8 mouse cellular contexts compared by ENCODE assay signal in the genomic region with DNA sequence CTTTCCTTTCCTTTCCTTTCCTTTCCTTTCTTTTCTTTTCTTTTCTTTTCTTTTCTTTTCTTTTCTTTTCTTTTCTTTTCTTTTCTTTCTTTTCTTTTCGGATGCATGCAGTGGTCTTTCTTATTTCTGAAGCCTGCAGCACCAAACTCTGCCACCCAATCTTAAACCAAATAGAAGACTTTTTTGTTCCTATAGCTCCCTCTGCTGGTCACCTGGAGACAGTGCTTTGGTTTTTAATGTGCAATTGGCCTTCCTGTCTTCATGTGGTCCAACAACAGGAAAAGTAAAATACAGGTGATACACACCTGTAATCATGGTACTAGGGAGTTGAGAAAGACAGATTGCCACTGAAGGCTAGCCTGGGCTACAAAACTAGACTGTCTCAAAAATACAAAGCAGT.
A peak's percentile ranks its signal among the peaks of the same experiment; 100 is the strongest.
DNase-seq lines count a peak whose midpoint lies in the region; ATAC-seq lines count a peak whose summit lies in the region.

No protein-coding gene starts in this region.

- intact Hi-C loops in left cerebral cortex, postnatal 14 days (cut with DNase I): loop anchor here (2.0 to 5.0 kb wide), 2 partner anchors 105 to 394 kb away; no protein-coding TSS in a partner anchor

- DNase-seq in adrenal gland, postnatal 14 days: peak; percentile 45
- no peak for DNase-seq in adrenal gland, adult 2 months
- peak; percentile 52 to 67 for DNase-seq in left cerebral cortex, postnatal 14 days (ENCODE audit: low spot score in 2 of 2)
- DNase-seq in left cerebral cortex, adult 9 months (ENCODE audit: low spot score in 2 of 2): no peak
- peak; percentile 53 for DNase-seq in c-Kit-positive CD71-positive TER-119-positive erythroid progenitor cells, embryonic 14.5 days (ENCODE audit: low spot score)

- ATAC-seq in megakaryocyte progenitor cell, adult 5-6 weeks (replicated peaks; ENCODE audit: poor library complexity): peak; percentile 69
- ATAC-seq in frontal cortex, adult (ENCODE audit: low TSS enrichment): no peak
- ATAC-seq in monocyte, adult 5-6 weeks (replicated peaks; ENCODE audit: insufficient number of reproducible peaks, low FRiP score, low TSS enrichment, poor library complexity, severe bottlenecking): no peak

Comparison
In these comparisons a context has a peak if more than half of its experiments do, and no peak if none do; other contexts are left out.
1. DNase-seq: peak in adrenal gland, postnatal 14 days (single experiment), left cerebral cortex, postnatal 14 days (2 of 2) and c-Kit-positive CD71-positive TER-119-positive erythroid progenitor cells, embryonic 14.5 days (single experiment); none in adrenal gland, adult 2 months (single experiment) and left cerebral cortex, adult 9 months (0 of 2).